Comparison of ENCODE assay signal across 9 mouse cellular contexts in the genomic region with DNA sequence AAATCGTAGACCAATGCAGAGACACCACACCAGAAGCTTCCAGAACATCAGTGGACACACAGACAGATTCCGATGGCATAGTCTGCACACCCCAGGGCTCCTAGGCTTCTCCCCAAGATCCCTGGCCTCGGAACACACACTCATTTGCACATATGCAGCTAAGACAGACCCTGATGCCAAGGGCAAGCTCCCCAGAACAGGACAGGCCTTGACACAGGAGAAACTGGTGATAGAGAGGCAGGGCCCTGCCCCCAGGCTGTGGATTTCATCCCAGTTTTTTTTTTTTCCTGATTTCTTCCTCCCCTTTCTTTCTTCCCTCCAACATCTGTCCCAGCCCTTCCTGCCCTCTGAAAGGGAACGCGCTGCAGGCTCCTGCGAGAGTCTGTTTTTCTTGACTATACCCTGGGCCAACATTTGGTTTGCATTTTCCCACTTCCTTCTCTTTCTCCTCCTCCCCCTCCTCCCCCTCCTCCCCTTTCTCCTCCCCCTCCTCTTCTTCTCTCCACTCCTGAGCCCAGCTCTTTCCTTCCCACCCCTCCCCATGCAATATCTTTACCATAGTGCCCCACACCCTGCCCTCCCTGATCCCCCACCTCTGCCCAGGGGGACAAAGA. TPM values are rescaled to one million over a fixed set of nuclear protein-coding genes. Genes with fewer than 3 reads are reported as not detected.
DNase-seq lines count a peak whose midpoint lies in the region; ATAC-seq and TF ChIP-seq lines count a peak whose summit lies in the region.
"Had no signal": no experiment of that assay in that cellular context is flagged by ENCODE, and none has a peak within 500 bp of the region (broad histone marks: within the 10 kb centered on the region; RNA-seq: fewer than 3 reads in every experiment).

No protein-coding gene starts in this region.

- peak overlapping the region; percentile 67 for H3K27ac ChIP-seq in gastrocnemius, adult 2 months
- H3K27ac ChIP-seq in midbrain, embryonic 12.5 days (replicated peaks), result peak overlapping the region; percentile 25; the same call in 1 of the 2 replicates
- no peak overlapping the region for H3K27ac ChIP-seq in midbrain, postnatal 0 days (ENCODE audit: low read depth, low read length)
- H3K27ac ChIP-seq in hindbrain, embryonic 14.5 days, result peak overlapping the region; percentile 64; the same call in 1 of the 2 replicates
- 0 out of 2 replicates have a peak overlapping the region, but pooled peaks have one; percentile 25 for H3K27ac ChIP-seq in small intestine, adult 2 months (ENCODE audit: insufficient read depth, low read depth, low read length)

- H3K4me2 ChIP-seq in midbrain, embryonic 12.5 days (replicated peaks), result no peak overlapping the region; the same call in 1 of the 2 replicates
- H3K4me2 ChIP-seq in midbrain, postnatal 0 days (ENCODE audit: low read depth, low read length, poor library complexity, severe bottlenecking), result no peak overlapping the region
- H3K4me2 ChIP-seq in hindbrain, embryonic 14.5 days (replicated peaks), result peak overlapping the region; percentile 27; the same call in 1 of the 2 replicates

- H3K9me3 ChIP-seq in midbrain, embryonic 12.5 days, result no peaks in the 10 kb centered on the region
- H3K9me3 ChIP-seq in midbrain, postnatal 0 days (ENCODE audit: low read length), result no peaks in the 10 kb centered on the region
- H3K9me3 ChIP-seq in hindbrain, embryonic 14.5 days (ENCODE audit: control insufficient read depth, low read length), result no peaks in the 10 kb centered on the region

- peak; percentile 47 for DNase-seq in gastrocnemius, adult 2 months
- DNase-seq in gastrocnemius, postnatal 4 days (ENCODE audit: low spot score in 2 of 2), result no peak
- no peak for DNase-seq in midbrain, postnatal 0 days (ENCODE audit: low spot score)
- no peak for DNase-seq in hindbrain, embryonic 14.5 days (ENCODE audit: low spot score)
- DNase-seq in frontal cortex, postnatal 36 days (ENCODE audit: low spot score in 2 of 2), result no peak
- DNase-seq in thymus, adult 18-20 months, result no peak

- H3K27me3 ChIP-seq in midbrain, embryonic 12.5 days, result peaks cover 25% of the 10 kb centered on the region
- H3K27me3 ChIP-seq in midbrain, postnatal 0 days (ENCODE audit: insufficient read depth, low read length), result no peaks in the 10 kb centered on the region
- 0 out of 2 replicates have a peak, but pooled peaks cover 3% of the 10 kb centered on the region for H3K27me3 ChIP-seq in hindbrain, embryonic 14.5 days (ENCODE audit: control insufficient read depth, insufficient read depth, low read length)
- H3K27me3 ChIP-seq in small intestine, adult 2 months (ENCODE audit: control insufficient read depth, insufficient read depth, low read length), result no peaks in the 10 kb centered on the region; the same call in 1 of the 2 replicates

- no peak for TF ChIP-seq POLR2A in small intestine, adult 2 months (IDR thresholded peaks at IDR 0.05; ENCODE audit: low read depth, low read length)

- intact Hi-C loops in gastrocnemius, adult 2 months (cut with DNase I), result no loop called here

- no peaks in the 10 kb centered on the region for H3K36me3 ChIP-seq in midbrain, embryonic 12.5 days
- no peaks in the 10 kb centered on the region for H3K36me3 ChIP-seq in midbrain, postnatal 0 days (ENCODE audit: insufficient read depth, low read length)
- no peaks in the 10 kb centered on the region for H3K36me3 ChIP-seq in hindbrain, embryonic 14.5 days (replicated peaks; ENCODE audit: control insufficient read depth, insufficient read depth)
- no peaks in the 10 kb centered on the region for H3K36me3 ChIP-seq in small intestine, adult 2 months (ENCODE audit: control insufficient read depth, insufficient read depth, low read length)

- peak overlapping the region; percentile 24; the same call in 1 of the 2 replicates for H3K9ac ChIP-seq in midbrain, embryonic 12.5 days (replicated peaks)
- no peak overlapping the region for H3K9ac ChIP-seq in midbrain, postnatal 0 days (replicated peaks; ENCODE audit: low read length, poor library complexity, severe bottlenecking)
- 0 out of 2 replicates have a peak overlapping the region, but pooled peaks have one; percentile 16 for H3K9ac ChIP-seq in hindbrain, embryonic 14.5 days

- TF ChIP-seq CTCF in gastrocnemius, adult 2 months (IDR thresholded peaks at IDR 0.05), result no peak
- TF ChIP-seq CTCF in midbrain, postnatal 0 days (IDR thresholded peaks at IDR 0.05), result no peak
- no peak for TF ChIP-seq CTCF in small intestine, adult 2 months (IDR thresholded peaks at IDR 0.05; ENCODE audit: extremely low read depth, insufficient read length, insufficient replicate concordance, low read depth, low read length)

- peak overlapping the region; percentile 69 for H3K4me3 ChIP-seq in gastrocnemius, adult 2 months
- no peak overlapping the region for H3K4me3 ChIP-seq in midbrain, embryonic 12.5 days
- no peak overlapping the region for H3K4me3 ChIP-seq in midbrain, postnatal 0 days (ENCODE audit: low read depth, low read length)
- H3K4me3 ChIP-seq in hindbrain, embryonic 14.5 days (replicated peaks; ENCODE audit: low read length), result no peak overlapping the region
- no peak overlapping the region for H3K4me3 ChIP-seq in small intestine, adult 2 months (ENCODE audit: low read depth, low read length)
- H3K4me3 ChIP-seq: myocyte had no signal

- peaks cover 25% of the 10 kb centered on the region for H3K4me1 ChIP-seq in midbrain, embryonic 12.5 days
- H3K4me1 ChIP-seq in midbrain, postnatal 0 days (ENCODE audit: insufficient read depth, low read length), result no peaks in the 10 kb centered on the region; the same call in 1 of the 2 replicates
- peaks cover 12% of the 10 kb centered on the region for H3K4me1 ChIP-seq in hindbrain, embryonic 14.5 days (replicated peaks; ENCODE audit: control insufficient read depth, insufficient read depth, low read length)
- no peaks in the 10 kb centered on the region for H3K4me1 ChIP-seq in small intestine, adult 2 months (ENCODE audit: control insufficient read depth, insufficient read depth, insufficient read length, low read length)

- WGBS in midbrain, embryonic 12.5 days, result 47% methylated on average over 6 of the region's 6 CpGs
- 50% methylated on average over 6 of the region's 6 CpGs for WGBS in midbrain, postnatal 0 days
- WGBS in hindbrain, embryonic 14.5 days, result 30% methylated on average over 6 of the region's 6 CpGs
- WGBS in small intestine, adult 2 months, result 55% methylated on average over 6 of the region's 6 CpGs

- ATAC-seq in midbrain, embryonic 12.5 days (ENCODE audit: low FRiP score, low read depth), result no peak
- no peak for ATAC-seq in midbrain, postnatal 0 days (ENCODE audit: low FRiP score)
- ATAC-seq in hindbrain, embryonic 14.5 days (ENCODE audit: low FRiP score), result no peak

RNA-seq across cellular contexts. Expression of a gene that starts 32.5 kb away (rescaled TPM):
- 100 to 1,000 TPM; 294 to 305 TPM for total RNA-seq in gastrocnemius, adult 2 months (2021)
- 100 to 1,000 TPM; 259 to 265 TPM for total RNA-seq in gastrocnemius, postnatal 4 days (2021)
- polyA plus RNA-seq in midbrain, embryonic 12.5 days (2016; fragmentation: Nextera tagmentation; extraction: Ambion mirVana), result 17.1 and 21.0 TPM in 2 replicates
- 22.5 and 31.5 TPM in 2 replicates for total RNA-seq in midbrain, postnatal 0 days (2014; rRNA removed)
- polyA plus RNA-seq in midbrain, postnatal 0 days (2015; fragmentation: Nextera tagmentation; extraction: Ambion mirVana), result 9.8 and 10.2 TPM in 2 replicates
- polyA plus RNA-seq in hindbrain, embryonic 14.5 days (2014; fragmentation: Nextera tagmentation; extraction: Ambion mirVana), result 15.1 and 15.5 TPM in 2 replicates
- 79.6 and 87.0 TPM in 2 replicates for polyA plus RNA-seq in small intestine, adult 2 months (2012; rRNA removed)

RNA-seq across cellular contexts. Expression of a gene that starts 33.6 kb away (rescaled TPM):
- total RNA-seq in gastrocnemius, adult 2 months (2021), result under 1 TPM in 1 of 2 experiments, not detected in 1; 0.08 TPM
- under 1 TPM; 0.52 to 0.54 TPM for total RNA-seq in gastrocnemius, postnatal 4 days (2021)
- 0.37 and 0.67 TPM in 2 replicates for polyA plus RNA-seq in midbrain, embryonic 12.5 days (2016; fragmentation: Nextera tagmentation; extraction: Ambion mirVana)
- 0.33 TPM in 1 of 2 replicates, not detected in the other for total RNA-seq in midbrain, postnatal 0 days (2014; rRNA removed)
- 0.09 and 0.11 TPM in 2 replicates for polyA plus RNA-seq in midbrain, postnatal 0 days (2015; fragmentation: Nextera tagmentation; extraction: Ambion mirVana)
- polyA plus RNA-seq in hindbrain, embryonic 14.5 days (2014; fragmentation: Nextera tagmentation; extraction: Ambion mirVana), result 0.26 and 0.43 TPM in 2 replicates
- 0.11 TPM in 1 of 2 replicates, not detected in the other for polyA plus RNA-seq in small intestine, adult 2 months (2012; rRNA removed)
- polyA plus RNA-seq: myocyte had no signal
